Mouse (Mus musculus): ENCODE results near the gene Faap100.
"Not testable (repeated sequence)": the region's sequence is repeated elsewhere in the genome, so short reads cannot be mapped to it uniquely, and the experiment has no call there.

Gene Faap100

GRCm38 (mm10) chr11:120354304-120355276, 24.0 kb downstream of the Faap100 start:
- in situ Hi-C loops (cut with MboI; ENCODE audit: low pct_unique_long_range_greater_than_20kb in 1 of 2, low sequenced_read_pairs in 2 of 2, unreplicated experiment in 1 of 2) = no loop called here

- in situ Hi-C loops (cut with MboI; ENCODE audit: low pct_unique_long_range_greater_than_20kb in 1 of 2, low sequenced_read_pairs in 2 of 2, unreplicated experiment in 1 of 2) = no loop called here
These were observed 24.9 kb downstream of the Faap100 start for GRCm38 (mm10) chr11:120353500-120354303.

GRCm38 (mm10) chr11:120352571-120353290, 25.8 kb downstream of the Faap100 start:
- in situ Hi-C loops (cut with MboI; ENCODE audit: low pct_unique_long_range_greater_than_20kb in 1 of 2, low sequenced_read_pairs in 2 of 2, unreplicated experiment in 1 of 2) = no loop called here

DNA sequence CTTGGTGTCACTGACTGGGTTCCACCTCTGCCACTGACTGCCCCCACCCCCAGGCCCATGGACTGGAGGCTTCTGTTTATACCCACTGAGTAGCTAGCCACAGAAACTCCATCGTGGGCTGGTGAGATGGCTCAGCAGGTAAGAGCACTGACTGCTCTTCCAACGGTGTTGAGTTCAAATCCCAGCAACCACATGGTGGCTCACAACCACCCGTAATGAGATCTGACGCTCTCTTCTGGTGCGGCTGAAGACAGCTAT, 26.5 kb downstream of the Faap100 start:
- in situ Hi-C loops (cut with MboI; ENCODE audit: low pct_unique_long_range_greater_than_20kb in 1 of 2, low sequenced_read_pairs in 2 of 2, unreplicated experiment in 1 of 2) = not testable (repeated sequence)

DNA sequence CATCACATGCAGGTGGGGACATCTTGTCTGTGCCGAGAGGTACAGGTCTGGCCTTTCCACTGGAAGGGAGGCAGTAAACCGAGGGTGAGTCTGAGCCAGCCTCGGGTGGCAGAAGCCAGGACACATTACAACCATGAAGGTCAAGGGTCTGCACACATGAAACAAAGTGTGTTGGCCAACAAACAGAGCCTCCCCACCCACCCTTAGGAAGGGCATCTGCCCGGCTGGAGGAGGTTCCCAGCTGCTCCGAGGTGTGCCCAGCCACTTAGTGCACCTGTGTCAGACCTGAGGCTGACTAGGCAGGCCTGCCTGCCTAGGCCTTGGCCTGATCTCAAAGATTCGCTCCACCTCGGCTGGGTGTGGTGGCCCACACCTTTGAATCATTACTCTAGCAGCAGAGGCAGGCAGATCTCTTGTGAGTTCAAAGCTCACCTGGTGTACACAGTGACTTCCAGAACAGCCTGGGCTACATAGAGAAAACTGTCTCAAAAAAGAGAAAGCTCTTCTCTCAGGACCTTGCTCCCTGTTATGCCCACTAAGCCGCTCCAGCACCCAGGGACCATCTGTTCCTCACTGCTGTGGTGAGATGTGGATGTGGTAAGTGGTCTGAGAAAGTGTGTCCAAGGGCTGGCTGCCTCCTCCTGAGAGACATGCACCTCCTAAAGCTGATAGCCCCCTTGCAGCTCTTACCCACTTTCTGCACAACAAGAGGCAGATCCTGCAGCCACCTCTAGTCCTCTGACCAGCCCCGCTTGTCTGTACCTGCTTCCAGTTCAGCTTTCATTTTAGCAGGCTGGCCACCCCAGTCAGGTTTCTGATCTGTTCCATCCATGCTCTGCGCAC, 27.1 kb downstream of the Faap100 start:
- in situ Hi-C loops (cut with MboI; ENCODE audit: low pct_unique_long_range_greater_than_20kb in 1 of 2, low sequenced_read_pairs in 2 of 2, unreplicated experiment in 1 of 2) = no loop called here

DNA sequence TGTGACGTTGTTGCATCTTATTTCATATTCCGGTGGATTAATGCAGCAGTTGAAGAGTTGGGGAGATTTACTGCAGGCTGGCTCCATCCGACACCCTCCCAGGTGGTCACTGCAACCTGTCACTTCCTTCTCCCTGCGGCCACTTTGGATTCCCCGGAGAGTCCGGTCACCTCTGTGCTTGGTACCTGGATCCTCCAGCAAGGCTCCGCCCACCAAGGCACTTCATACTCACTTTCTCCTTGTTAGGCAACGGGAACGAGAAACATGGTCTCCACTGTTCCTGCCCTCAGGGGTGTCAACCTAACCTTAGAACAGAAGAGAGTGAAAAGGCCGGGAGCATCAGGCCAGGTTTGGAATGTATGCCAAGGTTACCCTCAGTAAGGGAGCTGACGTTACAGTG, 27.9 kb downstream of the Faap100 start:
- in situ Hi-C loops (cut with MboI; ENCODE audit: low pct_unique_long_range_greater_than_20kb in 1 of 2, low sequenced_read_pairs in 2 of 2, unreplicated experiment in 1 of 2) = no loop called here

DNA sequence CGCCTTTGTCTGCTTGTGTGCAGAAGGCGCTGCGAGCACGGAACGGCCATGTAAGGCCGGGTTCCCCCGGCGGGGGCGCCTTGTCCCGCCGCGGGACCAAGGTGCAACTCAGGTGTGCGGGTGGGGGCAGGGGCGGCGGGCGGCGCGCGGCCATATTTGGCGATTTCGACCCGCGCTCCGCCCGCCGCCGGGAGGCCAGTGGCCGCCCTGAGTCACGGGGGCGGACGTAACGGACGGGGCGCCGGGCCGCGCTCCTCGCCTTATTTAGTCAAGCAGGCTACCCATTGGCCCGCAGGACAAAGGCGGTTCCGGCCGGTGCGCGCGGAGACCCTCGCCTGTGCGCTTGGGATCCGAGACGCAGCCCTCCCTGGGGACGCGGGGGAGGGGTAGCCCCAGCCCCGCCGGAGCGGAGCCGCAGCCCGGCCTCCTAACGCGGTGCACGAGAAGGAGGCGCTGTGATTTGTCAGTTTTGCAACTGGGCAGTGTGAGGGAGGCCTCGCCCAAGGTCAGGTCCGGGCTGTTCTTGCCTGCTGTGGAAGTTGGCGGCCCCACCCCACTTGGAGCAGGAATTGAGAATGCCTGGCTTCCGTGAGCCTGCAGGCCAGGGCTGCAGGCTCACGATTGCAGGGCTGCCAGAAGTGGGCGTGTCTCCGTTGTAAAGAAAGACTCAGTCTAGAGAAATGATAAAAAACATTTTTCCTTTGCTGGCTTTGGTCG, 28.4 kb downstream of the Faap100 start:
- in situ Hi-C loops (cut with MboI; ENCODE audit: low pct_unique_long_range_greater_than_20kb in 1 of 2, low sequenced_read_pairs in 2 of 2, unreplicated experiment in 1 of 2) = no loop called here

GRCm38 (mm10) chr11:120349371-120349985, 29.1 kb downstream of the Faap100 start:
- in situ Hi-C loops (cut with MboI; ENCODE audit: low pct_unique_long_range_greater_than_20kb in 1 of 2, low sequenced_read_pairs in 2 of 2, unreplicated experiment in 1 of 2) = no loop called here

DNA sequence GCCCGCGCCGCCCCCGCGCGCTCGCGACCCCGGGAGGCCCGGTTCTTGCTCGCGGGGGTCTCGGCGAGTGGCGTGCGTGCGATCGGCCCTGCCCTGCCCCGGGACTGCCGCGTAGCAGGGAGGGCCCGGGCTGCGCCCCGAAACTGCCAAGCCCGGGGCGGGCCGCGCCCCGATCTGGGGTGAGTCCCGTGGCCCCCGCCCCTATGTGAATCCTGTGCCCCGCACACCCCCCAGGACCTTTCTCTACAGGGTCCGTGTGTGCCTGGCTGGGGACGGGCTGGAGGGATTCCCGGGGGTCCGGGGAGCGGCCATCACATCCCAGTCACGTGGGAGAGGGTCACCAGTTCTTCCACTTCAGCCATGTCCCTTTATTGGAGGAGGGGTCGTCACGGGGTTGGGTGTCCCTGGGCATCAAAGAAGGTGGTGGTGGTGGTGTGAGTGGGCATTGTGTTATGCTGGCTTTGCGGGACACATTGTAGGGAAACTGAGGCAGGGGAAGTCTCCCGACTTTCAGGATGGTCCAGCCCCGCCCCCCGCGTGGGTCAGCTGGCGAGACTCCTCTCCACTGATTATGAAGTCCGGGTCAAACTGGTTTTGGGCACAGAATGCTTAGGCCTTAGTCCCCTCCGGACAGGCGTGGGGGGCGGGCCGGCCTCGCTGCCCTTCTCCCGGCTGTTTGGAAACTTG, 29.7 kb downstream of the Faap100 start:
- in situ Hi-C loops (cut with MboI; ENCODE audit: low pct_unique_long_range_greater_than_20kb in 1 of 2, low sequenced_read_pairs in 2 of 2, unreplicated experiment in 1 of 2) = no loop called here

- in situ Hi-C loops (cut with MboI; ENCODE audit: low pct_unique_long_range_greater_than_20kb in 1 of 2, low sequenced_read_pairs in 2 of 2, unreplicated experiment in 1 of 2) = no loop called here
These were observed 30.5 kb downstream of the Faap100 start, which contains the start of gene Actg1 for GRCm38 (mm10) chr11:120347791-120348683. Gene Actg1 (minus strand): TSS chr11:120348542.

DNA sequence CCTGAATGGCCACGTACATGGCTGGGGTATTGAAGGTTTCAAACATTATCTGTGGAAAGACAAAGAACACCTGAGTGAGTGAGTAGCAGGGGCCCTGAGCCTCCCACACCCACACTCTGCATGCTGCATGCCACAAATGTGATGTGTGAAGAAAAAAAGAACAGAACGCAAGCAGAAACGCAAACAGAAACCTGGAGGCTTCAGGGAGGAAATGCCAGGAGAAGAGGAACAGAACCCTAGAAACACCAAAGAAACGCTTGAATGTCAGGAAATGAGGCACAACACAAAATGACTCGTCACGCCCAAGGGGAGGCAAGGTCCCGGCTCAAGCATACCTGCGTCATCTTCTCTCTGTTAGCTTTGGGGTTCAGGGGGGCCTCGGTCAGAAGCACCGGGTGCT, 31.3 kb downstream of the Faap100 start:
- in situ Hi-C loops (cut with MboI; ENCODE audit: low pct_unique_long_range_greater_than_20kb in 1 of 2, low sequenced_read_pairs in 2 of 2, unreplicated experiment in 1 of 2) = no loop called here

DNA sequence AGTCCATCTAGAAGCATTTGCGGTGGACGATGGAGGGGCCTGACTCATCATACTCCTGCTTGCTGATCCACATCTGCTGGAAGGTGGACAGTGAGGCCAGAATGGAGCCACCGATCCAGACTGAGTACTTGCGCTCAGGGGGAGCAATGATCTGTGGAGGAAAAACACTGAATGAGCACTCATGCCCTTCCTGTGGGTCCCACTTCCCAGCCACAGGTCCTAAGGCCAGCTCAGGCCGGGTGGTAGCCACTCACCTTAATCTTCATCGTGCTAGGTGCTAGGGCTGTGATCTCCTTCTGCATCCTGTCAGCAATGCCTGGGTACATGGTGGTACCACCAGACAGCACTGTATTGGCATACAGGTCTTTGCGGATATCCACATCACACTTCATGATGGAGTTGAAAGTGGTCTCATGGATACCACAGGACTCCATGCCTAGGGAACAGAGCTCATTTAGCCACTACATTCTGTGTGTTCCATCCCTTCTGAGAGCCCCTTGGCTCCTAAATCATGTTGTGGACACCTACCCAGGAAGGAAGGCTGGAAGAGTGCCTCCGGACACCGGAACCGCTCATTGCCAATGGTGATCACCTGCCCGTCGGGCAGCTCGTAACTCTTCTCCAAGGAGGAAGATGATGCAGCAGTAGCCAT, 32.1 kb downstream of the Faap100 start:
- in situ Hi-C loops (cut with MboI; ENCODE audit: low pct_unique_long_range_greater_than_20kb in 1 of 2, low sequenced_read_pairs in 2 of 2, unreplicated experiment in 1 of 2) = not testable (repeated sequence)

- in situ Hi-C loops (cut with MboI; ENCODE audit: low pct_unique_long_range_greater_than_20kb in 1 of 2, low sequenced_read_pairs in 2 of 2, unreplicated experiment in 1 of 2) = no loop called here
These were observed 33.4 kb downstream of the Faap100 start for GRCm38 (mm10) chr11:120345067-120345681.

- in situ Hi-C loops (cut with MboI; ENCODE audit: low pct_unique_long_range_greater_than_20kb in 1 of 2, low sequenced_read_pairs in 2 of 2, unreplicated experiment in 1 of 2) = no loop called here
These were observed 34.1 kb downstream of the Faap100 start for GRCm38 (mm10) chr11:120344310-120344920.
